Mouse (Mus musculus) embryonic facial prominence, embryonic 12.5 days (tissue): ENCODE results near the gene Cdc25b. TPM values are rescaled to one million over a fixed set of nuclear protein-coding genes. Genes with fewer than 3 reads are reported as not detected.

Source experiments
- ATAC-seq: fragments of 200-750 bp; cut with Nextera tagmentation; 2 replicates; pipeline ENCODE4 v1.8.0; 2017; ENCODE audit not compliant: insufficient number of reproducible peaks, insufficient read depth, low FRiP score, low TSS enrichment
- H3K27ac ChIP-seq: fragments of 300-500 bp; sonication (generic); 2 replicates; pipeline ENCODE4 v1.5.1; 2016; ENCODE audit warnings: mild to moderate bottlenecking
- H3K27me3 ChIP-seq: fragments of 300-500 bp; sonication (generic); 2 replicates; pipeline ENCODE4 v1.6.1; 2016; ENCODE audit warnings: mild to moderate bottlenecking, moderate library complexity
- H3K36me3 ChIP-seq: fragments of 300-500 bp; sonication (generic); 2 replicates; pipeline ENCODE4 v1.6.1; 2016; ENCODE audit warnings: mild to moderate bottlenecking
- H3K4me1 ChIP-seq: fragments of 300-500 bp; sonication (generic); 2 replicates; pipeline ENCODE4 v1.6.1; 2016
- H3K4me2 ChIP-seq: fragments of 300-500 bp; sonication (generic); replicated peaks from 2 replicates; pipeline ENCODE4 v1.6.1; 2016; ENCODE audit warnings: mild to moderate bottlenecking, moderate library complexity
- H3K4me3 ChIP-seq: fragments of 300-500 bp; sonication (generic); 2 replicates; pipeline ENCODE4 v1.5.1; 2016; ENCODE audit warnings: mild to moderate bottlenecking
- H3K9ac ChIP-seq: fragments of 300-500 bp; sonication (generic); 2 replicates; pipeline ENCODE4 v1.6.1; 2016; ENCODE audit warnings: mild to moderate bottlenecking, moderate library complexity
- H3K9me3 ChIP-seq: fragments of 300-500 bp; sonication (generic); 2 replicates; pipeline ENCODE4 v1.6.1; 2016; ENCODE audit warnings: mild to moderate bottlenecking, moderate library complexity
- WGBS: fragments of 180-500 bp; shearing (Covaris S2); methylation state at CpG from one replicate; pipeline ENCODE4 v1.1.7; 2016; 5-methylcytosine and 5-hydroxymethylcytosine counted together
- polyA plus RNA-seq: library from polyadenylated mRNA; unstranded; fragments of >200 nt; fragmentation: Nextera tagmentation; extraction: Ambion mirVana; gene quantifications from 2 replicates; pipeline ENCODE4 v1.2.1, GENCODE M21; 2016

Gene Cdc25b
- polyA plus RNA-seq: 48.8 and 52.3 TPM in 2 replicates

DNA sequence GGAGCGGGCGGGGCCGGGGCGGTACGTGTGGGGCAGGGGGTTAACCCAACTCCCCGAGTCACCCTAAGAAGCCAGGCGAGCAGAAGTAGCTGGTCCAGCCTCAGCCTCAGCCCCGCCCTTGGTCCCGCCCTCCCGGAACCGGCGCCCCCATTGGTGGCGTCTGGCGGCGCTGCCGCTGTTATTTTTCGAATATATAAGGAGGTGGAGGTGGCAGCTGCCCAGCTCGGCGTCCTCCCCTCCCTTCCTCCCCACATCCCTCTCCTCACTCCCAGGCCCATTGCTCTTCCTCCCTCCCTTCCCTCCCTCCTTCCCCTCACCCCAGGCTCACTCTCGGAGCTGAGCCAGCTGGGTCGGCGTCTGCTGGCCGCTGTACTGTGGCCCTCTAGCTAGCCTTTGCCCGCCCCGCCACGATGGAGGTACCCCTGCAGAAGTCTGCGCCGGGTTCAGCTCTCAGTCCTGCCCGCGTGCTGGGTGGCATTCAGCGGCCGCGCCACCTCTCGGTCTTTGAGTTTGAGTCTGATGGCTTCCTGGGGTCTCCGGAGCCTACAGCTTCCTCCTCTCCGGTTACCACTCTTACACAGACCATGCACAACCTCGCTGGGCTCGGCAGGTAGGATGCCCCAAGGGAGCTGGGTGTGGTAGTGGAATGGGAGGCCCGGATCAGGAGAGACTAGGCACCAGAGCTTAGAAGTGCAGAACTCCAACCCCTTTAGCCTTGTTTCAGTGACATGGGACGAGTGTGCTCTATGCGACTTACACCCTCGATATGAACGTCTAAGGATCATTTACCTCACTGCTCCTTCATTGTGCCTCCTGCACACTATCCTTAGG is at the start of gene Cdc25b, which contains the start of gene Spef1:
Cdc25b (plus strand) TSS at position 179 of the 831 bp plus-strand sequence.
Spef1 (minus strand) TSS at position 512 of the 831 bp plus-strand sequence.
- peak within 1 kb of the TSS; percentile 83 for H3K4me2 ChIP-seq
- H3K4me1 ChIP-seq: peaks cover 35% of the 10 kb centered on the region
- peak within 1 kb of the TSS; percentile 63 for H3K4me3 ChIP-seq
- H3K9ac ChIP-seq: peak within 1 kb of the TSS; percentile 71
- ATAC-seq: peak; percentile 85
- H3K36me3 ChIP-seq: peaks cover 12% of the 10 kb centered on the region; the same call in 1 of the 2 replicates
- under 1% methylated on average over 34 of the region's 43 CpGs for WGBS
- H3K27me3 ChIP-seq: 0 out of 2 replicates have a peak, but pooled peaks cover 4% of the 10 kb centered on the region
- H3K9me3 ChIP-seq: no peaks in the 10 kb centered on the region
- H3K27ac ChIP-seq: peak within 1 kb of the TSS; percentile 77

GRCm38 (mm10) chr2:131138296-131138695 is 48.5 kb upstream of the Cdc25b start:
- Histone ChIP-seq H3K4me1 (peaks cover 7% of the 10 kb centered on the region; the same call in 1 of the 2 replicates), H3K27me3 (no peaks in the 10 kb centered on the region), H3K9me3 (no peaks in the 10 kb centered on the region), H3K9ac (no peak overlapping the region), H3K4me2 (no peak overlapping the region), H3K27ac (no peak overlapping the region), H3K36me3 (peaks cover 86% of the 10 kb centered on the region), H3K4me3 (no peak overlapping the region)
- 80% methylated on average over 4 of the region's 4 CpGs for WGBS
- ATAC-seq: no peak

GRCm38 (mm10) chr2:131138760-131139159 is 48.0 kb upstream of the Cdc25b start:
- Histone ChIP-seq H3K9ac (no peak overlapping the region), H3K27me3 (no peaks in the 10 kb centered on the region), H3K4me2 (no peak overlapping the region), H3K4me1 (peaks cover 7% of the 10 kb centered on the region; the same call in 1 of the 2 replicates), H3K36me3 (peaks cover 91% of the 10 kb centered on the region), H3K27ac (no peak overlapping the region), H3K9me3 (no peaks in the 10 kb centered on the region), H3K4me3 (no peak overlapping the region)
- WGBS: 94% methylated on average over 7 of the region's 7 CpGs
- no peak for ATAC-seq

DNA sequence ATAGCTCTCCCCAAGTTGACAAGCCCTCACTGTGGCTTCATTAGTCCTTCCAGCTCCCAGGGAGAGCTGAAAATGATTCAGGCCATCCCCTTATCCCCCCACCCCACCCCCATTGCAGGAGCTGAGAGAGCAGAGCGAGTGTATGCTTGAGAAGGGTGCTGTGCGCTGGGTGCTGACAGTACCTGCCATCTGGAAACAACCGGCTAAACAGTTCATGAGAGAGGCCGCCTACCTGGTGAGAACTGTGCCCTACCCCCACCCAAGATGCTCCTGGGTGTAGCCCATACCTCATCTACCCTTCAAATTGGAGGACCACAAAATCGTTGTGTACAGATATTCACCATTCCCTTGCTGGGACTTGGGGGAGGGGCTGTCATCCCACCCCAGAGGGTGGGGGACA is 47.5 kb upstream of the Cdc25b start:
- H3K4me1 ChIP-seq: peaks cover 7% of the 10 kb centered on the region; the same call in 1 of the 2 replicates

DNA sequence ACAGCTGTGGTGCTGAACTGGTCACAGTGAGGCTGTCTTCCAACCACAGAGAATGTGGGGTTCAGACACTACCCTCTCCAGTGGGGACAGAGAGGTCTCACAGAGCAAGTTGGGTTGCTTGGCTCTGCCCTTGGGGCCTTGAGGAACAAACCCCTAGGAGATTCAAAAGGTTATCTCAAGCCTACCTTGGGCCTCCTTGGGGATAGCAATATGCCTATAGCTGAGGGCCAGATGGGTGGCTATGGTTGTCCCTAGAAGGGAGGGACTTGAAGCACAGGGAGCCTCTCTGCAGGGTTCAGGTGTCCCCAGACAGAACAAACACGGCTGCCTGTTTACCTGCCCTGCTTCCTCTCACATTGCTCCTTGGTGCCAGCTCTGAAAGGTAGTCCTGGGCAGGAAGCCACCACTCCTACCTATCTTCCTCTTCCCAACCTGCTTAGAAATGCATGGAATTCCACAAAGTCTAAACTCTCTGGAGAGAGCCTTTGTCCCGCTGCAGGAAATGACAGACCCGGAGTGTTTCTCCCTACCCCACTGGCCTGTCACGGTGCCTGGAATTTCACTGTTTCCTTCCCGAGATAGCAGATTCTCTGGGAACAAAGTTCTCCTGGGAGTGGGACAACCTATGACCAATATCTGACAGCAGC is 46.7 kb upstream of the Cdc25b start:
- Histone ChIP-seq H3K4me3 (no peak overlapping the region), H3K4me2 (no peak overlapping the region), H3K27ac (no peak overlapping the region), H3K4me1 (peaks cover 3% of the 10 kb centered on the region; the same call in 1 of the 2 replicates), H3K9me3 (no peaks in the 10 kb centered on the region), H3K27me3 (no peaks in the 10 kb centered on the region), H3K9ac (no peak overlapping the region), H3K36me3 (peaks cover 89% of the 10 kb centered on the region)
- ATAC-seq: no peak
- 42% methylated on average over 5 of the region's 5 CpGs for WGBS

More for the DNA sequence above, 47.5 kb upstream of the Cdc25b start:
- 89% methylated on average over 5 of the region's 5 CpGs for WGBS
- no peak overlapping the region for H3K27ac ChIP-seq
- no peaks in the 10 kb centered on the region for H3K9me3 ChIP-seq
- H3K4me2 ChIP-seq: no peak overlapping the region
- H3K4me3 ChIP-seq: no peak overlapping the region
- ATAC-seq: no peak
- H3K36me3 ChIP-seq: peaks cover 89% of the 10 kb centered on the region
- no peak overlapping the region for H3K9ac ChIP-seq
- H3K27me3 ChIP-seq: no peaks in the 10 kb centered on the region

- no peak overlapping the region for H3K4me2 ChIP-seq
- WGBS: 67% methylated on average over 5 of the region's 5 CpGs
- H3K27me3 ChIP-seq: no peaks in the 10 kb centered on the region
- H3K27ac ChIP-seq: no peak overlapping the region
- no peaks in the 10 kb centered on the region for H3K9me3 ChIP-seq
- H3K36me3 ChIP-seq: peaks cover 90% of the 10 kb centered on the region
- H3K4me3 ChIP-seq: no peak overlapping the region
- no peak for ATAC-seq
- no peak overlapping the region for H3K9ac ChIP-seq
- H3K4me1 ChIP-seq: no peaks in the 10 kb centered on the region
Measured at GRCm38 (mm10) chr2:131140533-131140905, 46.2 kb upstream of the Cdc25b start.

GRCm38 (mm10) chr2:131141336-131141986 is 45.3 kb upstream of the Cdc25b start:
- Histone ChIP-seq H3K27ac (no peak overlapping the region), H3K4me3 (no peak overlapping the region), H3K36me3 (peaks cover 92% of the 10 kb centered on the region), H3K4me2 (no peak overlapping the region), H3K27me3 (no peaks in the 10 kb centered on the region), H3K4me1 (no peaks in the 10 kb centered on the region), H3K9ac (no peak overlapping the region), H3K9me3 (no peaks in the 10 kb centered on the region)
- WGBS: 81% methylated on average over 8 of the region's 8 CpGs
- ATAC-seq: no peak

- peak; percentile 54 for ATAC-seq
- no peaks in the 10 kb centered on the region for H3K4me1 ChIP-seq
- no peak overlapping the region for H3K4me3 ChIP-seq
- H3K36me3 ChIP-seq: peaks cover 93% of the 10 kb centered on the region
- no peak overlapping the region for H3K9ac ChIP-seq
- no peak overlapping the region for H3K27ac ChIP-seq
- 30% methylated on average over 18 of the region's 18 CpGs for WGBS
- no peaks in the 10 kb centered on the region for H3K27me3 ChIP-seq
- no peak overlapping the region for H3K4me2 ChIP-seq
- no peaks in the 10 kb centered on the region for H3K9me3 ChIP-seq
Measured at GRCm38 (mm10) chr2:131142592-131142991, 44.2 kb upstream of the Cdc25b start.

- Histone ChIP-seq H3K36me3 (peaks cover 93% of the 10 kb centered on the region), H3K9ac (no peak overlapping the region), H3K4me2 (no peak overlapping the region), H3K27ac (no peak overlapping the region), H3K27me3 (no peaks in the 10 kb centered on the region), H3K9me3 (no peaks in the 10 kb centered on the region), H3K4me1 (no peaks in the 10 kb centered on the region), H3K4me3 (no peak overlapping the region)
- 66% methylated on average over 22 of the region's 22 CpGs for WGBS
- ATAC-seq: no peak
Measured at GRCm38 (mm10) chr2:131143007-131143780, 43.6 kb upstream of the Cdc25b start.

GRCm38 (mm10) chr2:131145121-131145520 is 41.6 kb upstream of the Cdc25b start:
- Histone ChIP-seq H3K36me3 (peaks cover 93% of the 10 kb centered on the region), H3K27me3 (no peaks in the 10 kb centered on the region), H3K4me2 (no peak overlapping the region), H3K9me3 (no peaks in the 10 kb centered on the region), H3K9ac (no peak overlapping the region), H3K4me3 (no peak overlapping the region), H3K4me1 (no peaks in the 10 kb centered on the region), H3K27ac (no peak overlapping the region)
- ATAC-seq: no peak
- WGBS: 67% methylated on average over 13 of the region's 13 CpGs

- Histone ChIP-seq H3K9ac (no peak overlapping the region), H3K4me1 (no peaks in the 10 kb centered on the region), H3K36me3 (peaks cover 94% of the 10 kb centered on the region), H3K4me3 (no peak overlapping the region), H3K4me2 (no peak overlapping the region), H3K27me3 (no peaks in the 10 kb centered on the region), H3K9me3 (no peaks in the 10 kb centered on the region), H3K27ac (no peak overlapping the region)
- WGBS: 82% methylated on average over 2 of the region's 2 CpGs
- no peak for ATAC-seq
Measured at GRCm38 (mm10) chr2:131145536-131145935, 41.2 kb upstream of the Cdc25b start.
